Comparison of ENCODE assay signal across 8 mouse cellular contexts in the genomic region with DNA sequence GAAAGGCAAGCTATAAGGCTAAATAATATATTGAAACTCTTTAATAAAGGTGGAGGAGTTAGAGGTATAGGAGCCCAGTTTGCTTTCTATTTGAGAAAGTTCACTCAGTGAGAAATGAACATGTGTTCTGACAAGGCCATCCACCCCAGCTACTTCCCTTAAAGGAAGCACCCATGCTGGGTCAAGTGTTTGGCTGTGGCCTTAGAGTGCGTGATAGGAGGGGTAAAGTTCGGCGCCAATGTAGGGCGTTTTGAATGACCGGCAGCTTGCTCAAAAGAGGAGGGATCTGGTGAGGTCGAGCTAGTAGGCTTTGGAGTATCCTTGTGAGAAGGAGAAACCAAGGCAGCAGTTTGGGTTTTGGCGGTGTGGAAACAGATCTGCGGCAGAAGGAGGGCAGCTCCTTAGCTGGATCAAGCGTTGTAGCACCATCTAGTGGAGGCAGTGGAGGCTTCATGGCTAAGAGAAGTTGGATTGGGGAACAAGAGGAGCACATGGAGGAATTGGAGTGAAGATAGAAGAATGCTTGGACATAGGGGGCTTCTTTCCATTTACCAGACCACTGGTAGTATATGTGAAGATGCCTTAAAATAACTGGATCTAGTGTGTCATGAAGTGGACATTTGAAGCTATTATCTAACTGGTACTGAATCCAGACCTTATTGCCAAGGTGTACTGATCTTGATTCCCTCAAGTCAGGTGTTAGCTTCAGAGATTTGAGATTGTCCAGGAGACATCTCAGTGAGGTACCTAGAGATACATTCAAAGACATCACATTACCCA.
A peak's percentile ranks its signal among the peaks of the same experiment; 100 is the strongest.
DNase-seq lines count a peak whose midpoint lies in the region; ATAC-seq and TF ChIP-seq lines count a peak whose summit lies in the region.

No protein-coding gene starts in this region.

- no peaks in the 10 kb centered on the region for H3K36me3 ChIP-seq in forebrain, embryonic 14.5 days (ENCODE audit: control insufficient read depth, insufficient read depth, low read length)
- no peaks in the 10 kb centered on the region for H3K36me3 ChIP-seq in liver, embryonic 14.5 days (replicated peaks; ENCODE audit: control insufficient read depth, insufficient read depth, low read depth)
- H3K36me3 ChIP-seq in neural tube, embryonic 12.5 days, result no peaks in the 10 kb centered on the region
- no peaks in the 10 kb centered on the region for H3K36me3 ChIP-seq in testis, adult 2 months (ENCODE audit: control insufficient read depth, insufficient read depth, low read length)

- H3K4me1 ChIP-seq in forebrain, embryonic 14.5 days (ENCODE audit: control insufficient read depth, insufficient read depth, low read length), result no peaks in the 10 kb centered on the region
- H3K4me1 ChIP-seq in liver, embryonic 14.5 days (replicated peaks; ENCODE audit: control insufficient read depth in 2 of 2, insufficient read depth in 2 of 2, low read length in 1 of 2), result no peaks in the 10 kb centered on the region
- H3K4me1 ChIP-seq in neural tube, embryonic 12.5 days, result no peaks in the 10 kb centered on the region
- peaks cover 2% of the 10 kb centered on the region for H3K4me1 ChIP-seq in testis, adult 2 months (ENCODE audit: control insufficient read depth, insufficient read depth, low read length)

- DNase-seq in CD8-positive naive resting alpha-beta T cell, adult 2 months (ENCODE audit: low read depth in 2 of 2, low spot score in 2 of 2), result peak; percentile 3 to 36
- DNase-seq in forebrain, embryonic 14.5 days (ENCODE audit: low spot score), result peak; percentile 81
- DNase-seq in heart, postnatal 14 days, result peak; percentile 53 to 75
- DNase-seq in kidney, postnatal 4 days, result peak; percentile 74 to 78
- DNase-seq in liver, embryonic 14.5 days (ENCODE audit: low read depth in 3 of 3, low spot score in 3 of 3), result peak; percentile 9 to 24 (median 23)

- TF ChIP-seq EP300 in liver, embryonic 14.5 days (IDR thresholded peaks at IDR 0.05; ENCODE audit: low read depth), result no peak

- no peak overlapping the region for H3K9ac ChIP-seq in forebrain, embryonic 14.5 days (ENCODE audit: low read length)
- H3K9ac ChIP-seq in liver, embryonic 14.5 days (replicated peaks), result no peak overlapping the region
- no peak overlapping the region for H3K9ac ChIP-seq in neural tube, embryonic 12.5 days

- WGBS in forebrain, embryonic 14.5 days, result 19% methylated on average over 9 of the region's 9 CpGs
- 9% methylated on average over 9 of the region's 9 CpGs for WGBS in liver, embryonic 14.5 days (ENCODE audit: insufficient replicate concordance)
- WGBS in neural tube, embryonic 12.5 days, result 14% methylated on average over 9 of the region's 9 CpGs

- H3K4me3 ChIP-seq in forebrain, embryonic 14.5 days (ENCODE audit: low read depth, low read length), result no peak overlapping the region
- H3K4me3 ChIP-seq in liver, embryonic 14.5 days (ENCODE audit: insufficient read depth in 1 of 2, low read depth in 2 of 2, low read length in 2 of 2), result no peak overlapping the region
- no peak overlapping the region for H3K4me3 ChIP-seq in neural tube, embryonic 12.5 days
- H3K4me3 ChIP-seq in testis, adult 2 months (ENCODE audit: control insufficient read depth, low read depth, low read length), result peak overlapping the region; percentile 29

- intact Hi-C loops in heart, postnatal 14 days (cut with DNase I), result loop anchor here (2.0 to 10.0 kb wide), 2 partner anchors 42 to 420 kb away; no protein-coding TSS in a partner anchor

- H3K4me2 ChIP-seq in forebrain, embryonic 14.5 days (ENCODE audit: low read length), result peak overlapping the region; percentile 30
- peak overlapping the region; percentile 20; the same call in 1 of the 2 replicates for H3K4me2 ChIP-seq in liver, embryonic 14.5 days (ENCODE audit: low read depth)
- peak overlapping the region; percentile 47 for H3K4me2 ChIP-seq in neural tube, embryonic 12.5 days (replicated peaks)

- peak; percentile 98 for ATAC-seq in cerebellum, adult (ENCODE audit: insufficient number of reproducible peaks, low FRiP score, low TSS enrichment)
- peak; percentile 79 for ATAC-seq in forebrain, embryonic 14.5 days
- peak; percentile 58; the same call in 1 of the 2 replicates for ATAC-seq in liver, embryonic 14.5 days (ENCODE audit: insufficient read depth)
- peak; percentile 74 for ATAC-seq in neural tube, embryonic 12.5 days (ENCODE audit: low FRiP score, low read depth)

- no peak for TF ChIP-seq POLR2A in testis, adult 2 months (IDR thresholded peaks at IDR 0.05; ENCODE audit: control insufficient read depth, low read depth, low read length)

- H3K27me3 ChIP-seq in forebrain, embryonic 14.5 days (replicated peaks; ENCODE audit: control insufficient read depth, insufficient read depth, low read length), result no peaks in the 10 kb centered on the region
- H3K27me3 ChIP-seq in liver, embryonic 14.5 days (ENCODE audit: control insufficient read depth, insufficient read depth, low read length), result no peaks in the 10 kb centered on the region
- no peaks in the 10 kb centered on the region for H3K27me3 ChIP-seq in neural tube, embryonic 12.5 days (replicated peaks)
- no peaks in the 10 kb centered on the region for H3K27me3 ChIP-seq in testis, adult 2 months (ENCODE audit: control insufficient read depth, insufficient read depth, low read length)

- TF ChIP-seq CTCF in liver, embryonic 14.5 days (IDR thresholded peaks at IDR 0.05; ENCODE audit: low read depth), result peak; percentile 75
- peak; percentile 59; the same call in 1 of the 2 replicates for TF ChIP-seq CTCF in testis, adult 2 months (IDR thresholded peaks at IDR 0.05; ENCODE audit: control insufficient read depth, insufficient read depth, insufficient replicate concordance, low read depth, low read length)

- H3K9me3 ChIP-seq in forebrain, embryonic 14.5 days (replicated peaks; ENCODE audit: control insufficient read depth, low read length), result no peaks in the 10 kb centered on the region
- no peaks in the 10 kb centered on the region for H3K9me3 ChIP-seq in liver, embryonic 14.5 days (ENCODE audit: control insufficient read depth, low read length)
- H3K9me3 ChIP-seq in neural tube, embryonic 12.5 days, result no peaks in the 10 kb centered on the region

- H3K27ac ChIP-seq in forebrain, embryonic 14.5 days (ENCODE audit: low read depth, low read length), result no peak overlapping the region
- no peak overlapping the region for H3K27ac ChIP-seq in liver, embryonic 14.5 days
- H3K27ac ChIP-seq in neural tube, embryonic 12.5 days, result no peak overlapping the region
- no peak overlapping the region for H3K27ac ChIP-seq in testis, adult 2 months (ENCODE audit: control insufficient read depth, insufficient read depth, low read depth, low read length)

Comparison
In these comparisons a context has a peak if more than half of its experiments do, and no peak if none do; other contexts are left out.
1. DNase-seq: peak in every context shown above with its lines; median percentile 81 in forebrain, embryonic 14.5 days; 76 in kidney, postnatal 4 days; 64 in heart, postnatal 14 days; 23 in liver, embryonic 14.5 days; 20 in CD8-positive naive resting alpha-beta T cell, adult 2 months.